Mouse (Mus musculus) erythroblast, adult 5-6 weeks (primary cell): Measurements from ENCODE around the gene Ppp2r5e. TPM values are rescaled to one million over a fixed set of nuclear protein-coding genes. Genes with fewer than 3 reads are reported as not detected.

Experiments used
- ATAC-seq: replicated peaks from 2 replicates; pipeline ENCODE4 v1.8.0; 2016; ENCODE audit warnings: moderate number of reproducible peaks, mild to moderate bottlenecking, moderate TSS enrichment, inconsistent platforms; ENCODE audit not compliant: poor library complexity, low FRiP score, severe bottlenecking
- total RNA-seq, 2 experiments: library from RNA; stranded (forward) in 1 of 2; stranded (reverse) in 1 of 2; fragments of 150-400 nt in 1 of 2; fragments of 200-764, 138-1000 nt in 1 of 2; gene quantifications; 2 replicates each; pipeline versions ENCODE4 v1.2.3 to v1.2.4; 2015 to 2017; ENCODE audit warnings: low replicate concordance in 2 of 2

Ppp2r5e gene
- total RNA-seq (2015; ENCODE audit: low replicate concordance) = 25.6 and 47.6 TPM in 2 replicates
- total RNA-seq (2017; ENCODE audit: low replicate concordance) = 6.4 TPM in 2 replicates

DNA sequence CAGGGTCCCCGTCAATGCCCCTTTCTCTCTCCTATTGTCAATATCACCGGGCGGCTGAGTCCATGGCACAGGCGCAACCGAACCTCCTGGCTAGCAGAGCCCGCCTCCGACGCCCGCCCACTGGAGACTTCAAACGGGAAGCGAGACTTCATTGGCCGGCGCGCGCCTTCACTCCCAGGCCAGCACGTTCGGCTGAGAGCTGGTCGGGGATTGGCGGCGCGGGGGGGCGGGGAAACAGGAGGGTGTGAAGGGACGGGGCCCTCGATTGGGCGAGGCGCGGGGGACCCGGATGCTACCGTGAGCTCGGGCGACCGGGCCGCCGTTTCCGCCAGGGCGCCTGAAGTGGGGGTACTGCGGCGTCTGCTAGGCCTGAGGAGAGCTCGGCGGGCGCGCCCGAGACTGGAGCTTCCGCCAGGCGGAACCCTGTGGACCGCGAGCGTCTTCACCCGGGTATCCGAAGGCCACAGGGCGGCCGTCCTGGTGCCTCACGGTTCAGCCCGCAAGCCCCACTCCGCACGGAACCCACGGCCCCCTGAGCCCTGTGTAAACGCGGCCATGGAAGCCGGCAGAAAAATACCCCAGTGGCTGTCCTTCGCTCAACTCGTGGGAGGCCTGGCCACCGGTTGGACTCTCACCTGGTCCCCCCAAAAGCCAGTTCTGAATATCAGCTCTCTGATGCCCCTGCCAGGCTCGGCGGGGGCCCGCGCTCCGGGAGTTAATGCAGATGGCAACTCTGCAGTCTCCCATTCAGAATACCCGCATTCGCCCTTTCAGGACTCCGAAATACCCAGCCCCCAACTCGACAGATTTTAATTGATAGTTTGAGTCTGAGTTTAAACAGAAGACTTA is at the start of gene Ppp2r5e:
Gene Ppp2r5e (minus strand): TSS at position 92 of the 849 bp plus-strand sequence.
- peak; percentile 97 for ATAC-seq

DNA sequence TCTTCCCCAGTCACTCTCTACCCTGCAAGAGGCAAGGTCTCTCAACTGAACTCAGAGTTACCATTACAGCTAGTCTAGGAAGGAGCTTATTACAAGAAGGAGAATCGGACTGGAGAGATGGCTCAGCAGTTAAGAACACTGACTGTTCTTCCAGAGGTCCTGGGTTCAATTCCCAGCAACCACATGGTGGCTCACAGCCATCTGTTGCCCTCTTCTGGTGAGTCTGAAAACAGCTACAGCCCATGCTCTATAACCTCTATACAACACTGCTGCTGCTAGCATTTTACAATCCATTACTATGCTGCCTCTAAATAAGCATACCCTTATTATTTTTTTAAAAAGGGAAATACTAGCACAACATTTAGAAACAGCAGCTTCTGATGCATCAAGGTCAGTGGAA is 49.7 kb upstream of the Ppp2r5e start:
- ATAC-seq = no peak

DNA sequence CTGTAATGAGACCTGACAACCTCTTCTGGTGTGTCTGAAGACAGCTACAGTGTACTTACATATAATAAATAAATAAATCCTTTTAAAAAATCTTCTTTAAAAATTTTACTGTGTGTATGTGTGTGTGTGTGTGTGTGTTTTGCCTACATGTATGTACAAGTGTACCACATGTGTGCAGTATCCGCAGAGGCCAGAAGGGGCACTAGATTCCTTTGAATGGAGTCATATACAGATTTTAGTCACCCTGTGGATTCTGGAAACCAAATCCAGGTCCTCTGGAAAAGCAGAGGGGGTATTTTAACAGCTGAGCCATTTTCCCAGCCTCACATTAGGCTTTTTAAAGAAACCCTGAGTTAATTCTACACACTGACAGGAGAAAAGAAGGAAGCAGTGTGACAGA is 45.7 kb upstream of the Ppp2r5e start:
- no peak for ATAC-seq

DNA sequence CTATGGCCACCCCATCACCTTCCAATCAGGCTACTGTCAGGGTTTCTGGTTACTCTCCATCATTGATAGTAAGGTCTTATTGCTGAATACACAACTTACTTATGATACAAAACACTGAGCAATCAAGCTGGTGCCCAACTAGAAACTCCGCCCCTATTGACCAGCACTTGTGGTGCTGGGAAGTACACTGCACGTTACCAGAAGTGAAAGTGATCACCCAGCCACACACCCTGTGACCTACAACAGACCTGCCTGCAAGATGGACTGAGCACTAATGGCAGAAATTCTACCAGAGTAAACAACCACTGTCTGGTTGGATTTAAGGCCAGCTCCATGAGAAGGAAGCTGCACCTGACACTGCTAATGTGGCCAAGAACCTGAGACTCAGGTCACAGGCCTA is 42.3 kb upstream of the Ppp2r5e start:
- ATAC-seq = no peak

DNA sequence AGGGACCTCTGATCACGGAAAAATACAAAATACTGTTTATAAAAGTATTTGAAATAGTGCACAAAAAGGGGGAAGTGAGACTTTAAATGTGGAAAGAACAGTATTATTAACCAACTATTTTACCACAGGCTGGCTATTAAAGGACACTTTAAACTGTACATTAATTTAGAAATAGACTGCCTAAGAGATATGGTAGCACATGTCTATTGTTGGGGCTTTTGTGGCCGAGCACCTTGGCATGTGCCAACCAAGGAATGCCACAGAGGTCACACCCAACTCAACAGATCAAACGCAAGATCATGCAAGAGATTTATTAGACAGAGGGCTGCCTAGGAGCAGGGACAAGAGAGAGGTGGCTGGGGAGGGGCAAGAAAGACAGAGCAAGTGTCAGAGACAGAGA is 41.1 kb upstream of the Ppp2r5e start:
- no peak for ATAC-seq

DNA sequence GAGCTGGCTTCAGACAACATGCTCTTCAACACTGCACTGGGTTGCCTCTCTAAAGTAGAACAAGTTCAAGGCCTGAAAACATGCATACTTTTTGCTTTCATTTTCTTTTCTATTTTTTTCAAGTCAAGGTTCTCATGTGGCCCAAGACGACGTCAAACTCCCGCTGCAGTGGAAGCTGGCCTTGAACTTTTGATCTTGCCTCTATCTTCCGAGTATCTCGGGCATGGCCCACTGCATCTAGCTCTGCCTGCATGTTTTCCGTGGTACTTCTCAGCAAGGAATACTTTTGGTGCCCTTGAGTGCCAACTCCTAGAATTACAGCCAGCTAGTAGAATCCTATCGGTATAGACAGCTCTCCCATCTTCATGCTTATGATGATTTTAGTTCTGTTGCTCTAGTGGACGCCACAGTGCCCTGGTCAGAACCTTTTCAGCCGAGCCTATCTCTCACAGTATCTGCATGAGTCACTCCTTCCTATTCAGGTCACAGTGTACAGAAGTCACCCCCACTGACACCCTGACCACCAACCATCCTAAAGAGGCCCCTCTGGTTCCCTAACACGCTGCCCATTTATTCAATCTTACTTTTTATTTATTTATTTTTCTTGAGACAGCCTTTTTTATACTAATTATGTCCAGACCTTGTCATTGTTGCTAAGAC is 39.9 kb upstream of the Ppp2r5e start:
- ATAC-seq = no peak

DNA sequence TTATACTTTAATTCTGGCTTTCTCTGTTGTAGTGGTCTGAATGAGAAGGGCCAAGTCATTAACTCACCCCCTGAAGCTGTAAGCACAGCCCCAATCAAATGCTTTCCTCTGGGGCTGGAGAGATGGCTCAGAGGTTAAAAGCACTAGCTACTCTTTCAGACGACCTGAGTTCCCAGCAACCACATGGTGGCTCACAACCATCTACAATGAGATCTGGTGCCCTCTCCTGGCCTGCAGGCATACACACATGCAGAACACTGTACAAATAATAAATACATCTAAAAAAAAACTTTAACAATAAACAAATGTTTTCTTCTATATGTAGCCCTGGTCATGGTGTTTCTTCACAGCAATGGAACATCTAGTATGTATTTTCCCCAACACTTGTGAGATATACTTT is 33.6 kb upstream of the Ppp2r5e start:
- no peak for ATAC-seq

DNA sequence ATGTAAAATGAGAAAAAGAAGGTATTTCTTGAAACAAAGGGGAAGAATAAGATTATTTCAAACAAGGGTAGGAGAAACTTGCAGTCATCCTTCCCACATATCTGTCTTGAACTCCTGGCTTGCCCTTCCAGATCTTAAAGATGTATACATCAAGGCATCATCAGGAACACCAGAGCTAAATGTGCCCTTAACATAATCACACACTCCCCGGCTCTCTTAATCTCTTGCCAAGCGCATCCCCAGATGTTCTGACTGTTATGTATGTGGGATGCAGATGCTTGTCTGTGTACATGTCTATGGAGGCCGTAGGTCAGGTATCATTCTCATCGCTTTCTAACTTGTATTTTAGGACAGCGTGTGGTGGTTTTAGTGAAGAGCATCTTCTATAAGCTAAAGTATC is 27.2 kb upstream of the Ppp2r5e start:
- ATAC-seq = no peak

DNA sequence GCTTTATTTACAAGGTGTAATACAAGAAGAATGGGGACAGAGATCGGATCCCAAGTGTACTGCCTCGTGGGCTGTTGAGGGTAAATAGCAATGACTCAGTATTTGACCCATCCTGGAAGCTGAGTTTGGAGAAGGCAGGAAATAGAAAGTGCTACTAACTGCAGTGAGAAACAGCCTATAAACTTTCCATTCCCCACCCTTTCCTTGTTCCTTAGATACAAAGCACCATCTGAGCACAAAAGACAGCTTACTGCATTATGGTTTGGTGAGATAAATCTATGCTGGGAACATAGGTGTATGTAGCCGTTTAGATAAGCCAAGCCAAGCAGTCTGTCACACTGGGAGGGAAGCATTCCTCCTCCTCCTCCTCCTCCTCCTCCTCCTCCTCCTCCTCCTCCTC is 26.8 kb upstream of the Ppp2r5e start:
- ATAC-seq = no peak

DNA sequence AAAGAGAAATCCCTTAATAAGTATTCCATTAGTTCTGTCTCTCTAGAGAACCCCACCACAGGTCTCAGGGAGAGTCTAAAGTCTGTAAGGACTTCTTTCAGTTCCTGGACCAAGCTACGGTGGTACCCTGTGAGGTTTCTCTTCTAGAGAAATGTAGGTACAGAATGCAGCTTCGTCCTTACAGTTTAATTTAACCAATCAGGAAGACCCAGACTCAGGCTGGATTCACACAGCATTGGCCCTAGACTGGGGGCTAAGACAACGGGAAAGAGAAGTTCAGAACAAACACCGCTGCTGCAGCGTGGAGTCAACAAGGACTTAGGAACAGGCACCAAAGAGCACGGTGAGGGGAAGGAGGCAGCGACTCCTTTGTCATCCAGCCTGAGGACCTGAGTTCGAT is 20.8 kb upstream of the Ppp2r5e start:
- ATAC-seq = no peak

DNA sequence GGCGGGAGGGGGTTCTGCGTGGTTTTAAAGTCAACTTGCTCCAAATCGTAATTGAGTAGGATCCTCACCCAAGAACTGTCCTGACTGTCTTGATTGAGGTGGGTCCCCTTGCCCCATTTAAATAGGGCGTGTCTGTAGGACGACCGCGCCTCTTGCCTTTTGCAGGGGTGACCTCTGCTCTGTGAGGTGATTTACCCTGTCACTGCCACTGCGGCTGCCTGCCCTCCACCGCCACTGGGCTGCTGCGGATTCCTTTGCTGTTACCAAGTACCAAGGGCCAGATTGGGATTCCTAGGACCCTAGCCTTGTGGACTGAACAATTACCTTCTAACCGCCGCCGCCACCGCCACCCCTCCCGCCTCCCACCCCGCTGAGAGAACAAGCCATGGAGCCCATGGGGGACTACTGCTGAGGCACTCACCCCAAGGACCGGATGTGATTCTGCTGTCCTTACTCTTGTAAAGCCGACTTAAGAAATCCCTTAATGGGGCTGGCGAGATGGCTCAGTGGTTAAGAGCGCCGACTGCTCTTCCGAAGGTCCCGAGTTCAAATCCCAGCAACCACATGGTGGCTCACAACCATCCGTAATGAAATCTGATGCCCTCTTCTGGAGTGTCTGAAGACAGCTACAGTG is 20.2 kb upstream of the Ppp2r5e start:
- ATAC-seq = no peak

DNA sequence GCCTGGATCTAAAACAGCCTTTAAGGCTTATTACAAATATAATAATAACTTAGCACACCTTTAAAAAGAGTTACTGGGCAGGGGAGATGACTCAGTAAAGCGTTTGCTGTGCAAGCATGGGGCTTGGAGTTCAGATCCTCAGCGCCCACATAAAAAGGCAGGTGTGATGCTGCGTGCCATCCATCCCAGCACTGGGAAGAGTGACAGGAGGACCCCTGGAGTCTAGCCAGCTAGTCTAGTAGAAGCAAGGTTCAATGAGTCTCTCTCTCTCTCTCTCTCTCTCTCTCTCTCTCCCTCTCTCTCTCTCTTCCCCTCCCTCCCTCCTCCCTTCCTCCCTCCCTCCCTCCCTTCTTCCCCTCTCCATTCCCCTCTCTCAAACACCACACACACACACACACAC is 19.5 kb upstream of the Ppp2r5e start:
- ATAC-seq = no peak

DNA sequence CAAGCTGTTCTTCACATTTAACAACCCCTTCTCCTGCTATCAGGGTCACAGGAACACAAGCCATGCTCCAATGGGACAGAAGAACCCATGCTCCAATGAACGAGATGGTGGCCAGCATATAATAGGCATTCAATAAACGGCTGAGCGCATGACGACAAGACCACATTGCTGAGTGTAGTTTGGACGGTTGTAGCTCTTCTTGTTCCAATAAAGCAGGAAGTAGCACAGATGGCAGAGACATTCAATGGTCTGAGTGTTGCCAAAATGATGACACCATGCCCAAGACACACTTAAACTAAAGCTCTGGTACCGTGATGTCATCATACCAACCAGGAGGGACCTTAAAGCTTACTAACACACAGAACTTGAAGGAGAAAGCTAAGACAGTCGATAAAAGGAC is 16.7 kb upstream of the Ppp2r5e start:
- ATAC-seq = no peak

DNA sequence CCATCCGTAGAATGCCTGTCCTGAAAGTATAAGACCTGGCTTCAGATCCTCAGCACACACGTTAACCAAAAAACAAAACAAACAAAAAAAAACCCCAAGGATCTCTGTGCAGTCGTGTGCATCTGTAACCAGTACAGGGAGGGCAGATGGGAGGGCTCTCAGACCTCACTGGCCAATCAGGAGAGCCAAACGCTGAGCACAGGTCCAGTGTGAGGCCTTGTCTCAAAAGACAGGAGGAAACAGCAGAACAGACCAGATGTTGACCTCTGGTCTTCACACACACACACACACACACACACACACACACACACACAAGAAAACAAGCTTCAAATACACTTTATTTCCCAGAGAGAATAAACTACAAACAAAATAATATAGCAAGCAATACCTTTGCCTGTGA is 3.4 kb upstream of the Ppp2r5e start:
- no peak for ATAC-seq

DNA sequence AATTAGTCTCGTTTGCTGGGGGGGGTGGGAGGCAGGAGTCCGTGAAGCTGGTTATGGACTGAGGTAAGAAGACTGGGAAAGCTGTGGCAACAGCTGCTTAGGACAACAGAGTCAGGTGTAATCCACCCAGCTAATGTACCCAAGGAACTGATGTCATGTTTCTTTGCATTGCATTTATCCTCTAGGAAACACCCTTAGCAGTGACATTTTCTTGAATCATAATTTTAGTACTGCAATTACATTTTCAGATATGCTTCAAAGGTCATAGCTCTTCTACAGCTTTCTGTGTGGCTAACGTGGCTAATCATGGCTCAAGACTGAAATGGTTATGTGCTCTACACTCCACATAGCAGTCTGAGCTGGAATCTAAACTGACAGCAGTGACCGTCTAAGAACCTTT is 2.9 kb upstream of the Ppp2r5e start:
- ATAC-seq = no peak

DNA sequence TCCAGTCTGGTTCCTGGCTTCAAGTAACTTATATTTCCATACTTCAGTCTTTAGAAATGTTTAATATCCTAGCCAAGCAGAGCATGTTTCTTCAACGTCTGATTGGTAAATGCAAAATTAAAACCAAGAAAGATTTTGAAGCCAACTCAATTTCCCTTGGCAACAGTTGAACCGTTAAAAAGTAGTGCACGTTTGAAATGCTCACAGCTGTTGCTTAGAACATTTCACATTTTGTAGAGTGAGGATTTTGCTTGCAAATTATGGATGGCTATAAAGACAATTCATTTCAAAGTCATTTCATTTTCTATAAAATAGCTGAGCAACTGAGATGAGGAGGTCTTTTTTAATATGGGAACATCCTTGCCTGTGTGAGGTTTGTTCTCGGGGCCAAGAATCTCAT is 1.7 kb upstream of the Ppp2r5e start:
- no peak for ATAC-seq

DNA sequence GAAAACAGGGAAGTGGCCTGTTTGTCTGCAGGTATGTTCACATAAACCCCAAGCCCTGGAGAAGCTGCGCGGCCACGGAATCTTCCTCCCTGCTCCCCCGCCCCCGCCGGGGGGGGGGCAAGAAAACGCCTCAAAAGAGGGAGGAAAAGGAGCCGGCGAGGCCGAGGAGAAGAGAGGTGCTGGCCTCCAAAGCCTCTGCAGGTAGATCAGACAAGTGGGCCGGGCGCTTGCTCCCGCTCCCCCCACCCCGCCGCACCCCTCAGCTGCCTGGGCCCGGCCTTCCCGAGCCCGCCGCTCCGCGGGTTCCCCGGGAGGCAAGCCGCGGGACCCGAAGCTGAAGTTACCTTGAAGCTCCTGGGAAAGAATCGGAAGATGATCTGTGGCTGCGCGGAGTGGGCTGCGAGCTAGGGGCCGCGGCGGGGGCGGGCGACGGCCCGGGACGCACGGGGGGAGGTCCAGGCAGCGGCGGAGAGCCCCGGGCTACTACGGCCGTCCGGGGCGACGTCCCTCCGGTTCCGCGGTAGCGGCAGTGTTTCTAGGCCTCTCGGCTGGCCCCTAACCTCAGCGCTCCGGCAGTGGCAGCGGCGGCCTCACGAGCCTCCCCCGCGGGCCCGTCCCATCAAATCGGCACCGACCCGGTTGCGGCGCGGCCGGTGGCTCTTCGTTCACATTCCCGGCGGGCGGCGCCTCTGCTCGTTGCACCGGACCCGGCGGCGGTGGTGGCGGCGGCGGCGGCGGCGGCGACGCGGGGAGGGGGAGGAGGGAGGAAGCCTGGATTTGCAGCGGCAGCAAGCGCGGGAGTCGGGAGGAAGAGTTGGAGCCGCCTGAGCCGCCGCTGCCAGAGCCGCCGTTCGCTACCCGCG is 523 bp downstream of the Ppp2r5e start:
- ATAC-seq = peak; percentile 34

DNA sequence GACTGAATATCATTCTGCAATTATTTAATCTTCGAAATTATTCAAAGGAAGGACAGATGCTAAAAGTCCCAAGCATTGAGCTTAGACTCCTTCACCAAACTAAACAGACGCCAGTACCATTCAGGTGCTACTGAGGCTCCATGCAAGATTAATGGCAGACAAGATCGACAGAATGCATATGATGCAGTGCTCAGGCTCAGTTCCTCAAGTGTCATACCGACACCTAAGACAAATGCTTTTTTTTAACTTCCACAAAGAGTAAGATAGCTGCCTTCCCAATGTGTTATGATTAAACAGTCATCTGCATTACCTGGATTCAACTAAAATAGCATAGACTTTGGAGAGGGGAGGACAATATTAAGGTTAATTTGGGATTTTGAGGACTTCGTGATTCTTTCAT is 1.6 kb downstream of the Ppp2r5e start:
- no peak for ATAC-seq

DNA sequence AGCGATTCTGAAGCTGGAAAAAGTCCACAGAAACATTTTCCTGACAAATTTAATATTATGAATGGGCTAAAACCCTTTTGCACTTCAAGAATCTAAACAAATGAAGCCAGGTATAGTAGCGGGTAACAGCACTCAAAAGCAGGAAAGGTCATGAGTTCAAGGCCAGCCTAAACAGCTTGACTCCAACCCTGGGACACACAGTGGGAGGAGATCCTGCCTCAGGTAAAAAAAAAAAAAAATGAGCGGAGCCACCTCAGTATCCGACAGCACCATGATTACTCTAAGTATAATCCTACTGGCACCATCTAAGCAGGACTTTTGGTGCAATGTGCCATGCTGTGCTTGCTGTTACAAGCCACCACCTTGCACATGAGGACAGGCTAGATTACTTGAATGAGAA is 2.2 kb downstream of the Ppp2r5e start:
- no peak for ATAC-seq

DNA sequence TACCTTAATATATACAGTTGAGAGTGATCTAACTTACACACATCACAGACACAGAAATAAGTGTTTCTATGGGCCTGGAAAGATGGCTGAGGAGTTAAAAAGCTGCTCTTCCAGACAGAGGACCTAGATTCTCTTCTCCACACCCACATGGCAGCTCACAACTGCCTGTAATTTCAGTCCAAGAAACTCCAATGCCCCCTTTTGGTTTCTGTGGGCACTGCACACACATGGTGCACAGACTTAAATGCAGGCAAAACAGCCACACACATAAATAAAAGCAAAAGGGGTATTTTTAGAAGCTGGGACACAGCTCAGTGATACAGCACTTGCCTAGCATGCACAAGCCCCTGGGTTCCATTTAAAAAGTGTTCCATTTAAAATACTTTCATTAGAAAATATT is 8.5 kb downstream of the Ppp2r5e start:
- ATAC-seq = no peak
